Mouse (Mus musculus): ENCODE data around the gene Pom121.
A peak's percentile ranks its signal among the peaks of the same experiment; 100 is the strongest.

Pom121 gene

GRCm38 (mm10) chr5:135369196-135369595 lies 25.1 kb downstream of the Pom121 start:
- peak; percentile 28 for DNase-seq (ENCODE audit: low read depth, low spot score)

GRCm38 (mm10) chr5:135368312-135368711 lies 26.0 kb downstream of the Pom121 start:
- DNase-seq (ENCODE audit: low read depth, low spot score) = no peak

GRCm38 (mm10) chr5:135367841-135368240 lies 26.5 kb downstream of the Pom121 start:
- peak; percentile 40 for DNase-seq (ENCODE audit: low read depth, low spot score)

GRCm38 (mm10) chr5:135363540-135363939 lies 30.8 kb downstream of the Pom121 start:
- peak; percentile 21 for DNase-seq (ENCODE audit: low read depth, low spot score)

- DNase-seq (ENCODE audit: low read depth, low spot score) = no peak
Observed at GRCm38 (mm10) chr5:135362572-135362971, 31.8 kb downstream of the Pom121 start.

- DNase-seq (ENCODE audit: low read depth, low spot score) = no peak
Observed at GRCm38 (mm10) chr5:135359772-135360171, 34.6 kb downstream of the Pom121 start.

- DNase-seq (ENCODE audit: low read depth, low spot score) = no peak
Observed at GRCm38 (mm10) chr5:135357556-135357955, 36.8 kb downstream of the Pom121 start.

- no peak for DNase-seq (ENCODE audit: low read depth, low spot score)
Observed at GRCm38 (mm10) chr5:135356090-135356489, 38.3 kb downstream of the Pom121 start.

- no peak for DNase-seq (ENCODE audit: low read depth, low spot score)
Observed at GRCm38 (mm10) chr5:135353564-135353963, 40.8 kb downstream of the Pom121 start.

GRCm38 (mm10) chr5:135352995-135353394 lies 41.4 kb downstream of the Pom121 start, which contains the start of gene Trim50:
Trim50 (plus strand) TSS chr5:135353295.
- no peak for DNase-seq (ENCODE audit: low read depth, low spot score)

- no peak for DNase-seq (ENCODE audit: low read depth, low spot score)
Observed at GRCm38 (mm10) chr5:135351606-135352005, 42.7 kb downstream of the Pom121 start.

GRCm38 (mm10) chr5:135349862-135350261 lies 44.5 kb downstream of the Pom121 start, which contains the start of gene Fkbp6:
Fkbp6 (minus strand) TSS chr5:135350044.
- DNase-seq (ENCODE audit: low read depth, low spot score) = no peak

GRCm38 (mm10) chr5:135347511-135348011 lies 46.8 kb downstream of the Pom121 start:
- DNase-seq (ENCODE audit: low read depth, low spot score) = no peak

- DNase-seq (ENCODE audit: low read depth, low spot score) = no peak
Observed at GRCm38 (mm10) chr5:135346430-135346829, 47.9 kb downstream of the Pom121 start.

GRCm38 (mm10) chr5:135345989-135346388 lies 48.4 kb downstream of the Pom121 start:
- DNase-seq (ENCODE audit: low read depth, low spot score) = no peak

GRCm38 (mm10) chr5:135337575-135337974 lies 56.8 kb downstream of the Pom121 start:
- no peak for DNase-seq (ENCODE audit: low read depth, low spot score)

GRCm38 (mm10) chr5:135331161-135331560 lies 63.2 kb downstream of the Pom121 start:
- DNase-seq (ENCODE audit: low read depth, low spot score) = no peak

- no peak for DNase-seq (ENCODE audit: low read depth, low spot score)
Observed at GRCm38 (mm10) chr5:135330201-135330600, 64.1 kb downstream of the Pom121 start.

GRCm38 (mm10) chr5:135329471-135329870 lies 64.9 kb downstream of the Pom121 start:
- DNase-seq (ENCODE audit: low read depth, low spot score) = no peak
